Mouse (Mus musculus): ENCODE data around the gene Fbxw8.

Fbxw8 gene

GRCm38 (mm10) chr5:118155565-118155947 lies 292 bp upstream of the Fbxw8 start:
- no peak for DNase-seq (ENCODE audit: low spot score)

GRCm38 (mm10) chr5:118149711-118150110 lies 5.6 kb downstream of the Fbxw8 start:
- no peak for DNase-seq (ENCODE audit: low spot score)

- DNase-seq (ENCODE audit: low spot score): no peak
These were observed 8.0 kb downstream of the Fbxw8 start for GRCm38 (mm10) chr5:118147264-118147663.

- no peak for DNase-seq (ENCODE audit: low spot score)
These were observed 9.1 kb downstream of the Fbxw8 start for GRCm38 (mm10) chr5:118145999-118146679.

GRCm38 (mm10) chr5:118145458-118145857 lies 9.8 kb downstream of the Fbxw8 start:
- no peak for DNase-seq (ENCODE audit: low spot score)

- DNase-seq (ENCODE audit: low spot score): no peak
These were observed 10.5 kb downstream of the Fbxw8 start for GRCm38 (mm10) chr5:118144770-118145169.

GRCm38 (mm10) chr5:118144327-118144726 lies 10.9 kb downstream of the Fbxw8 start:
- DNase-seq (ENCODE audit: low spot score): no peak

- no peak for DNase-seq (ENCODE audit: low spot score)
These were observed 11.8 kb downstream of the Fbxw8 start for GRCm38 (mm10) chr5:118143211-118144026.

- DNase-seq (ENCODE audit: low spot score): no peak
These were observed 12.8 kb downstream of the Fbxw8 start for GRCm38 (mm10) chr5:118142471-118142870.

GRCm38 (mm10) chr5:118139630-118140029 lies 15.6 kb downstream of the Fbxw8 start:
- no peak for DNase-seq (ENCODE audit: low spot score)

GRCm38 (mm10) chr5:118136391-118136790 lies 18.9 kb downstream of the Fbxw8 start:
- no peak for DNase-seq (ENCODE audit: low spot score)

GRCm38 (mm10) chr5:118128651-118129050 lies 26.6 kb downstream of the Fbxw8 start:
- no peak for DNase-seq (ENCODE audit: low spot score)

- DNase-seq (ENCODE audit: low spot score): no peak
These were observed 27.1 kb downstream of the Fbxw8 start for GRCm38 (mm10) chr5:118128208-118128607.

- DNase-seq (ENCODE audit: low spot score): no peak
These were observed 28.6 kb downstream of the Fbxw8 start for GRCm38 (mm10) chr5:118126671-118127070.

- no peak for DNase-seq (ENCODE audit: low spot score)
These were observed 32.2 kb downstream of the Fbxw8 start for GRCm38 (mm10) chr5:118123096-118123495.

GRCm38 (mm10) chr5:118121928-118122327 lies 33.3 kb downstream of the Fbxw8 start:
- no peak for DNase-seq (ENCODE audit: low spot score)

GRCm38 (mm10) chr5:118120670-118121069 lies 34.6 kb downstream of the Fbxw8 start:
- no peak for DNase-seq (ENCODE audit: low spot score)

GRCm38 (mm10) chr5:118118922-118119321 lies 36.3 kb downstream of the Fbxw8 start:
- no peak for DNase-seq (ENCODE audit: low spot score)

GRCm38 (mm10) chr5:118118351-118118750 lies 36.9 kb downstream of the Fbxw8 start:
- DNase-seq (ENCODE audit: low spot score): no peak

- no peak for DNase-seq (ENCODE audit: low spot score)
These were observed 41.6 kb downstream of the Fbxw8 start for GRCm38 (mm10) chr5:118113617-118114016.

- no peak for DNase-seq (ENCODE audit: low spot score)
These were observed 42.2 kb downstream of the Fbxw8 start for GRCm38 (mm10) chr5:118113043-118113442.

GRCm38 (mm10) chr5:118108794-118109440 lies 46.3 kb downstream of the Fbxw8 start:
- no peak for DNase-seq (ENCODE audit: low spot score)

Measured in ovary, postnatal 36 days (tissue).